Mouse (Mus musculus) macrophage (primary cell): Measurements from ENCODE around the gene Ppp2r5d. TPM values are rescaled to one million over a fixed set of nuclear protein-coding genes. Genes with fewer than 3 reads are reported as not detected.

Experiments
- H3K27ac ChIP-seq: fragments of 350-480 bp; formaldehyde crosslinking; 2 replicates; pipeline ENCODE4 v1.9.0; 2021
- H3K36me3 ChIP-seq: fragments of 350-480 bp; formaldehyde crosslinking; 2 replicates; pipeline ENCODE4 v1.9.0; 2021; ENCODE audit errors: inconsistent target
- H3K4me3 ChIP-seq: fragments of 350-480 bp; formaldehyde crosslinking; 2 replicates; pipeline ENCODE4 v1.9.0; 2021; ENCODE audit errors: inconsistent target
- H3K79me2 ChIP-seq: fragments of 350-480 bp; formaldehyde crosslinking; 2 replicates; pipeline ENCODE4 v1.9.0; 2021; ENCODE audit errors: inconsistent target
- WGBS: methylation state at CpG from one replicate; pipeline ENCODE4 v1.1.7; 2026; ENCODE audit warnings: inconsistent platforms; ENCODE audit not compliant: missing documents; 5-methylcytosine and 5-hydroxymethylcytosine counted together
- polyA plus RNA-seq: library from polyadenylated mRNA; stranded (reverse); fragments of 250-400 nt; gene quantifications from 3 replicates; pipeline ENCODE4 v1.2.4, GENCODE M21; 2018; ENCODE audit warnings: inconsistent platforms

Ppp2r5d gene
- polyA plus RNA-seq, 1 experiment from 2014 or later: 43.0 TPM

DNA sequence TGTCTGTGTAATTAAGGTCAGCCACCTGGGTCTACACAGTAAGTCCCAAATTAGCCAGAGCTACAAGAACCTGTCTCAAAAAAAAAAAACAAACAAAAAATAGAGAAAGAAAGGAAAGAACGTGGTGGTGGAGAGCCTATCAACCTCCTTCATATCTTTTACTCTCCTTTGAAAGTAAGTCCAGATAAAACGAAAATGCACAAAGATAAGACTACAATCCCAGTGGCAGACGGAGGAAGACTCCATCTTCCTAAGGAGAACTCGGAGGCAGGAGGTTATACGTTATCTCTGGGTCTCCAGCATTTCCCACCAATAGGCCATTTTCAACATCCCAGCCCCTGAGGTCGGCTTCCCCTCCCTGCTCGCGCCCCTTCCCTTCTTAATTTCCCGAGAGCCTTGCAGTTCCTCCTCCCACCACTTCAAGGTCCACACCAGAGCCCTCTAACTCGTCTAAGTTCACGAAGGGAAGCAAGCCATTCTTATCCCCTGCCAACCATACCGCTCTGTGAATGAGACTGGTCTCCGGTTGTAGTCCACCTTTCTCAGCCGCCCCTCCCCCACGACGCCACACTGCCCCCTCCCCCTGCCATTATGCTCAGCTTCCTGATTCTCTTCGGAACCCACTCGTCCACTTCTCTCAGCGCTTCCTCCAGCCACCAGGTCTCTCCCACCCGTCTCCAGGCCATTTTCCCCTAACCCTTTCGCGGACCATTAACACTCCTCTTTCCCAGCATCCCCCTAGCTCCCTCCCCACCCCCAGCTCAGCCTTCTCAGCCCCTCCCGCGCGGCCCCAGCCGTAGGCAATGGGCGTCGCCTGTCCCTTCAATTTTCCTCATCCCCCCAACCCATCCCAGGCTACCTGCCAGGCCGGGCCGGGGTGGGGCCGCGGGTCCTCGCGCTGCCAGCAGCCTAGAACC lies 24.8 kb downstream of the Ppp2r5d start:
- 2% methylated on average over 28 of the region's 34 CpGs for WGBS
- Histone ChIP-seq H3K27ac (peak overlapping the region; percentile 54), H3K4me3 (peak overlapping the region; percentile 82), H3K79me2 (peaks cover 42% of the 10 kb centered on the region), H3K36me3 (peaks cover 53% of the 10 kb centered on the region)

DNA sequence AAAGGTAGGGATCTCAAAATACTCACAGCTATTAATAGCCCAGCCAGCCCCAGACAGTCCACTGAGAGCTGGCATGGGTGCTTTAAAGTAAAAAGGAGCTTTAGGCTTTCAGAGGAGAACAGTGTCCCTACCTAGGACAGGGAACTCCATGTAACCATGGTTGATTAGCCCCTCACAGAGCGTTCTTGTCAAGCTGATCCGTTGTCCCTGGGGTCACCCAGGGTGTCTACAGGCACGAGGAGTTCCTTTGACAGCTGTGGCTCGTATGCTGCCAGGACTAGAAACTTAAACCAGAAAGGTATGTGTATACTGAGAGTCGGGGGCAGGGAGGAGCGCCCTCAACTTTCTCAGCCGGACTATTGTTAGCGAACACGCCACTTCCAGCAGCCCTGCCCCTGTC lies 26.0 kb downstream of the Ppp2r5d start:
- Histone ChIP-seq H3K4me3 (no peak overlapping the region), H3K79me2 (peaks cover 42% of the 10 kb centered on the region), H3K36me3 (peaks cover 43% of the 10 kb centered on the region), H3K27ac (no peak overlapping the region)
- WGBS: 92% methylated on average over 9 of the region's 9 CpGs

DNA sequence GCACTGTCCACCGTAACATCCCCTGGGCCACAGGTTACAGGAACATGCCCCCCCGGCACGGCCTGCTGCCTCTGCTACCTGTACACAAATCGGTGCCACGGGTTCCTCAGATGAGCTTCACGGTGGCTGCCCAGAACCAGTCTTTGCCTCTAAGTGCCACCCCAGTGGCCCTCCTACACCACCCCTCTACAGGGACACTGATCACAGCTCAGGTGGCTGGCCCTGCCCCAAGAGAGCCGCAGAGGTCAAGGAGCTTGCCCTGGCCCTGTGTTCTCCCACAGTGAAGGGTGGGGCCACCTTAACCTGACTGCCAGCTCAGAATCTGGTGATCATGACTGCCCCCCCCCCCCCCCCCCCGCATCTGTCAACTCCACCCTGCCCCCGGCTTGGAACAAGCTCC lies 26.5 kb downstream of the Ppp2r5d start, which contains the start of gene Mea1:
Gene Mea1 (plus strand): TSS at position 378 of the 400 bp plus-strand sequence.
- Histone ChIP-seq H3K27ac (peak within 1 kb of the TSS; percentile 54; the same call in 1 of the 2 replicates), H3K79me2 (peaks cover 47% of the 10 kb centered on the region), H3K4me3 (peak within 1 kb of the TSS; percentile 82), H3K36me3 (peaks cover 38% of the 10 kb centered on the region)
- WGBS: 96% methylated on average over 7 of the region's 9 CpGs

DNA sequence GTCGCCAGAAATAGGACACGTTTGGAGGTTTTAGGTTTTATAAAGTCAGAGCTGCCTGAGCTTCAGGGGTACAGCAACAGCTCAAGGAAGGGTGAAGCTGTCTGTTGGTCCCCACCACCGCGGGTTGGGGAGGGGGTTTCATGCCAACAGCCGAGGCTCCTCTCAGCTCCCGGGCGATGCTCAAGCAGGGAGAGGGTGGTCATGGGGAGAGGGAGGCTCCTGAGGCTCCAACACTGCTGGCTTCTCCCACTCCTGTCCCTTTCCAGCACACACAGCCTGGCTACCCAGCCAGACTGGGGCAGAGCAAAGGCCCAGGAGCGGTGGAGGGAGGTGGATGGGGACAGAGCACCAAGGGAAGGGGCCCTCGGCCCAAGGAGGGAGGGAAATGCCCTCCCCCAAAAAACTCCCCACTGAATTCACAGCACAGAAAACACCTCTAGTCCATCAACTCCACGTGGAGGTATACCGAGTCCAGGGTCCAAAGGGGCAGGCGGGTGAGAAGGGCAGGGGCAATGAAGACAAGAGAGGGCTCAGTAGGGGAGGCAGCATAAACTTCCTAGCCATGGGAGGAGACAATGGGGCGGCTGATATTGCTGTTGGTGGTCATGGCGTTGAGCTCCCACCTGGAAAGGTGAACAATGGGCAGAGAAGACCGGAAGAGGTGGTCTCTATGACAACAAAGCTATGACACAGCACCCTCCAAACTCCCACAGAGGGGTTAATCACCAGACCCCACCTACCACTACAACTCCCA lies 30.2 kb downstream of the Ppp2r5d start:
- Histone ChIP-seq H3K36me3 (peaks cover 40% of the 10 kb centered on the region), H3K27ac (peak overlapping the region; percentile 62; the same call in 1 of the 2 replicates), H3K79me2 (peaks cover 62% of the 10 kb centered on the region), H3K4me3 (peak overlapping the region; percentile 91)
- 44% methylated on average over 15 of the region's 15 CpGs for WGBS

DNA sequence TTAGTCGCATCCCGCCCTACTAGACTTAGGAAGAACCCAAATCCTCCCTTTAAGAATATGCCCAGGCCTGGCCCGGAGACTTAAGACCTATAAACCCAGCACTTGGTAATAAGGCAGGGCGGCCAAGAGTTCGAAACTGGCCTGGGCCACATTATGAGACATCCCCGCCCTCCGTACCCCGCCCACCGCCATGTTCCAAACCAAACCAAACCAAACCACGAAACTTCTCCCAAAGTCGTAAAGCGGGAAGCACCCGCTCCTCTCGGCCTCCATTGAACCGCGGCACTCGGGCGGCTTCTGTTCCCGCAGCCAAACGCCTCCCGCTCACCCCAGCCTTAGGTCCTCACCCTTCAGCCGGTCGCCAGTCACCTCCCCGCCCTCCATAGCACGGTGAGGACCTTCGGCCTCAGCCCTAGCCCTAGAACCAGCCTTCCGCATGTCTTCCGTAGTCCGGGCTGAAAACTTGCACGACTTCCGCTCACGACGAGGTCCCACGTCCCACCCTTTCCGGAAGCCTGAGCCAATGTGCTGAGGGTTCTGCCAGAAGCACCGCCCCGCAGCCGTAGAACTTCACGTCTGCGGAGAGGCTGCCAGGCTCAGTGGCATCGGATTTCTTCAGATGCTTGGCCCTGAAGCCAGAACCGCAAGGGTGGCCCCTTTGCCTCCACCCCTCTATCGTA lies 30.9 kb downstream of the Ppp2r5d start, which contains the start of gene Rrp36:
Gene Rrp36 (minus strand): TSS at position 503 of the 680 bp plus-strand sequence.
- Histone ChIP-seq H3K27ac (peak within 1 kb of the TSS; percentile 62), H3K4me3 (peak within 1 kb of the TSS; percentile 91), H3K79me2 (peaks cover 54% of the 10 kb centered on the region), H3K36me3 (peaks cover 47% of the 10 kb centered on the region)
- 1% methylated on average over 42 of the region's 43 CpGs for WGBS

DNA sequence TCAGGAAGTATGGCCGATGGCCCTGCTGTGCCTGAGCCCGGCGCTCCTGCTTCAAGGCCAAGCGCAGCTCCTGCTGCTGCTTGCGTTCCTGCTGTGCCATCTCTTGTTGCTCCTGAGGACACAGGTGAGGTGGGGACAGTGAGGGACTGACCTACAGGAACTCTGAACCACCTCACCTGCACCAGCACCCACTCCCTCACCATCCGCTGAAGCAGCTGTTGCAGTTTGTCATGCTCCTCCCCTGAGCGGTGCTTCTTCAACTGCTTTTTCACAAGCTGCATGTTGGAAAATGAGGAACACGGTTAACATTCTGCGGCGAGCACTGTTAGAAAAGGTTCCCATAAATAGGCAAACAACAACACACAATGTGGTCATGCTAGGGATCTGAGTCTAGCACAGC lies 35.0 kb downstream of the Ppp2r5d start:
- 93% methylated on average over 10 of the region's 10 CpGs for WGBS
- peaks cover 34% of the 10 kb centered on the region; the same call in 1 of the 2 replicates for H3K36me3 ChIP-seq

DNA sequence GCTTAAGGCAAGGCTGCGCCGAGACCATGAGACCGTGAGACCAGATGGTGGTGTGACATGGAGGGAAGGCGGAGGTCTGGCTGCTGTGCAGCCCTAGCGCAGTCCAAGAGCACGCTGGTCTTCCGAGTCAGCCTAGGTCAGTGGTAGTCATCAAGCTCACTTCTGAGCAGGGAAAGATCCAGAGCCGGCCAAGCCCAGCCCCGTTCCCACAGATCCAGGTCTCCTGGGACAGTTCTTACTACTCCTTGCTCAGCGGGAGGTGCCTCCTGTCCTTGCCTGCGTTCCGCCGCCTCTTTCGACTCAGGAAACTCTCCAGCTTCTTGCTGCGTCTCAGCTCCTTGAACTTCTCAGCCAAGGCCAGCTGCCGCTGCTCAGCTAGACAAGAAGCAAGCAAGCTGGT lies 37.2 kb downstream of the Ppp2r5d start:
- peaks cover 33% of the 10 kb centered on the region; the same call in 1 of the 2 replicates for H3K36me3 ChIP-seq
- no peak overlapping the region for H3K27ac ChIP-seq

More for the DNA sequence above, 35.0 kb downstream of the Ppp2r5d start:
- Histone ChIP-seq H3K4me3 (no peak overlapping the region), H3K79me2 (peaks cover 35% of the 10 kb centered on the region), H3K27ac (no peak overlapping the region)

DNA sequence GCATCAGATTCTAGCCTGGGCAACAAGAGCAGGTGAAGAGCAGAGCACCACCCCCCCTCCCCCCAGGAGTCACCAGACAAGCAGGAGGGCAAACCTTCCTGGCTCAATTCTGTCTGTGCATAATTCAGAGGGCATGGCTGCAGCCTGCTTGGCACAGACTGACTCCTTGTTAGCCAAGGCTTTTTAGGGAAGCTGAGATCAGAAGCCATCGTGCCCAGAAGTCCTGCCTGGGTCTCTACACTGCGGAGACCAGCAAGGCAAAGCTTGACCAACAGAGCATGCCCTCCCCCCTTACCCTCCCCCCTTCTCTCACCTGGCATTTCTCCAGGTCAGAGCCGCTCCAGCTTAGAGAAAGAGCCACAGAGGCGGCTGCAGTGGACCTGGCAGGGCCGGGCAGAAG lies 42.2 kb downstream of the Ppp2r5d start:
- WGBS: 98% methylated on average over 5 of the region's 5 CpGs
- no peak overlapping the region for H3K4me3 ChIP-seq
- no peak overlapping the region for H3K27ac ChIP-seq
- H3K36me3 ChIP-seq: peaks cover 9% of the 10 kb centered on the region; the same call in 1 of the 2 replicates
- no peaks in the 10 kb centered on the region for H3K79me2 ChIP-seq

More for the DNA sequence above, 37.2 kb downstream of the Ppp2r5d start:
- WGBS: 95% methylated on average over 16 of the region's 16 CpGs
- H3K4me3 ChIP-seq: no peak overlapping the region
- H3K79me2 ChIP-seq: peaks cover 23% of the 10 kb centered on the region

DNA sequence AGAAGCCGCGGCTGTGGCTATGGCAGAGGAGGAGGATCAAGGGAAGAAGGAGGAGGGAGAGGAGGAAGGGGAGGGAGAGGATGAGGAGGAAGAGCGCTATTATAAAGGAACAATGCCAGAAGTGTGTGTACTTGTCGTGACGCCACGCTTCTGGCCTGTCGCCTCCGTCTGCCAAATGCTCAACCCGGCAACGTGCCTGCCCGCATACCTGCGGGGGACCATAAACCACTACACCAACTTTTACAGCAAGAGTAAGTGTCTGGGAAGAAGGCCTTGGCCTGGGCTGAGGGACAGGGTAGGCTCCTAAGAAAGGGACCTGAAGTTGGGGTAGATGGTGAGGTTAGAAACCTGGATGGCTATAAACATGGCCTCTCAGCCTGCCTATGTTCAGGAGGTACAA lies 42.9 kb downstream of the Ppp2r5d start:
- H3K36me3 ChIP-seq: 0 out of 2 replicates have a peak, but pooled peaks cover 6% of the 10 kb centered on the region
- 97% methylated on average over 6 of the region's 12 CpGs for WGBS
- no peak overlapping the region for H3K4me3 ChIP-seq
- no peak overlapping the region for H3K27ac ChIP-seq
- no peaks in the 10 kb centered on the region for H3K79me2 ChIP-seq

DNA sequence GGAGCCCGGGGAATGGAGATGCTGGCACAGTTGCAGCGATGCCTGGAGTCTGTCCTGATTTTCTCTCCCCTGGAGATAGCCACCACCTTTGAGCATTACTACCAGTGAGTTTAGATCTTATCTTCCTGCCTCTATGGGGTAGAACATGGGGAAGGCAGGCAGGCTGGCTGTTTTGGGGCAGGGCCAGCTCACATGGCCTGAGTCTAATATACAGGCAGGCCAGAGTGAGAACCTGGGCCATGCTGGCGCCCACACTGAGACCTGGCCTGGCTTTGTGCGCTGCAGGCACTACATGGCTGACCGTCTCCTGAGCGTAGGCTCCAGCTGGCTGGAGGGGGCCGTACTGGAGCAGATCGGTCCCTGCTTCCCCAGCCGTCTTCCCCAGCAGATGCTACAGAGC lies 43.6 kb downstream of the Ppp2r5d start:
- Histone ChIP-seq H3K79me2 (no peaks in the 10 kb centered on the region), H3K36me3 (no peaks in the 10 kb centered on the region), H3K4me3 (no peak overlapping the region), H3K27ac (no peak overlapping the region)
- WGBS: 96% methylated on average over 9 of the region's 9 CpGs

DNA sequence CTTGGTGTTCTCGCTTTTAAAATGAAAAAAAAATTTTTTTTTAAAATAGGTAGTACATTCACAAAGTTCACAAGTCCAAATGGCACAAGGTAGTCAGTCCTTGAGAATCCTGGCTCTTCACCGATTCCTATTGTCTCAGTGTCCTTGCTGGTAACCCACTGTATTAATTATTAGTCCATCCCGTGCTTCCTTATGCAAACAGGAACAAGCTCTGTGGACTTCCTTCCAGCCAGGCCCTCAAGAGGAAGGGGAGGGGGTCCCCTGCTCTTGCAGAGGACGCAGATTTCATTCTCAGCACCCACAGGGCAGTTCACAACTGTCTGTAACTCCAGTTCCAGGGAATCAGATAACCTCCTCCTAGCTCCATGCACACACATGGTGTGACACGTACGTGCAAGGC lies 48.9 kb downstream of the Ppp2r5d start:
- 79% methylated on average over 6 of the region's 6 CpGs for WGBS
- Histone ChIP-seq H3K36me3 (no peaks in the 10 kb centered on the region), H3K79me2 (no peaks in the 10 kb centered on the region), H3K4me3 (no peak overlapping the region), H3K27ac (no peak overlapping the region)

DNA sequence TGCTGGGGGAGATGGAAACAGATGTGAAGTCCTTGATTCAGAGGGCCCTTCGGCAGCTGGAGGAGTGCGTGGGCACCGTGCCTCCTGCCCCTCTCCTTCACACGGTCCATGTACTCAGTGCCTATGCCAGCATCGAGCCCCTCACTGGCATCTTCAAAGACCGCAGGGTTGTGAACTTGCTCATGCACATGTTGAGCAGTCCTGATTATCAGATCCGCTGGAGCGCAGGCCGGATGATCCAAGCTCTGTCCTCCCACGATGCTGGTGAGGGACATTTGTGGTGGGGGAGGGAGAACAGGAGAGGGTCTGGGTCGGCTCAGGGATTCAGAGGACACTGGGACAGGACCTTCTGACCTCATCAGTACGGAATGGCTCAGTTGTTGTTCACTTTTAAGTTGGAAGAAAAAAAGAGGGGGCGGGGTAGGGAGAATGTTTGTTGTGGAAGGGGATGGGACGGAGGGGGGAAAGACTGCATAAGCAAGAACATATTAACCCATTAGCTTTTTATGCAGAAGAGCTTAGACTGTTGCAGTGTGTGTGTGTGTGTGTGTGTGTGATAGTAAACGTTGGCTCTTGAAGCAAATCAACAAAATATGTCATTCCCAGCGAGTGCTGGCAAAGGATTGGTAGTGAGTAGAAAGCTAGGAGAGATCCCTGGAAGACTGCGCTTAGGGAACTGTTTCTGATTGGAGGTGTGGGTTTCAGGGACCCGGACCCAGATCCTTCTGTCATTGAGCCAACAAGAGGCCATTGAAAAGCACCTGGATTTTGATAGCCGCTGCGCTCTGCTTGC lies 53.0 kb downstream of the Ppp2r5d start:
- peaks cover 4% of the 10 kb centered on the region; the same call in 1 of the 2 replicates for H3K36me3 ChIP-seq
- no peak overlapping the region for H3K4me3 ChIP-seq

DNA sequence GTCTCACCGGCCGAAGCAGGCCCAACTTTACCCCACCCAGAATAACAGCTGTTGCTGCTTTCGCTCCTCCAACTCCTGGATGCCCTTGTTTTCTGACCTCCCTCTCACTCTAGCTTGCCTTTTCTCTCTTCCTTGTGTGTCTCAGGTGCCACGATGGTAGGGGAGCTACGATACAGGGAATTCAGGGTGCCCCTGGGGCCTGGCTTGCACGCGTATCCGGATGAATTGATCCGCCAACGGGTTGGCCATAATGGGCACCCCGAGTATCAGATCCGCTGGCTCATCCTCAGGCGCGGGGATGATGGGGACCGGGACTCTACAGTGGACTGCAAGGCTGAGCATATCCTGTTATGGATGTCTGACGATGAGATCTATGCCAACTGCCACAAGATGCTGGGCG lies 53.6 kb downstream of the Ppp2r5d start:
- H3K79me2 ChIP-seq: peaks cover 16% of the 10 kb centered on the region
- no peak overlapping the region for H3K27ac ChIP-seq
- H3K4me3 ChIP-seq: peak overlapping the region; percentile 45; the same call in 1 of the 2 replicates
- WGBS: 80% methylated on average over 12 of the region's 17 CpGs
- peaks cover 4% of the 10 kb centered on the region; the same call in 1 of the 2 replicates for H3K36me3 ChIP-seq

More for the DNA sequence above, 53.0 kb downstream of the Ppp2r5d start:
- Histone ChIP-seq H3K27ac (no peak overlapping the region), H3K79me2 (peaks cover 9% of the 10 kb centered on the region)
- 91% methylated on average over 20 of the region's 20 CpGs for WGBS
